Mouse (Mus musculus) liver, embryonic 14.5 days (tissue): ENCODE data around the gene Vmn1r55.

Source experiments
- CTCF ChIP-seq: IDR thresholded peaks from 2 replicates; pipeline ENCODE4 v1.5.1; 2016; ENCODE audit warnings: antibody characterized with exemption, low read depth, control low read depth
- EP300 ChIP-seq: IDR thresholded peaks from 2 replicates; pipeline ENCODE4 v1.6.1; 2016; ENCODE audit warnings: antibody characterized with exemption, low read depth

DNA sequence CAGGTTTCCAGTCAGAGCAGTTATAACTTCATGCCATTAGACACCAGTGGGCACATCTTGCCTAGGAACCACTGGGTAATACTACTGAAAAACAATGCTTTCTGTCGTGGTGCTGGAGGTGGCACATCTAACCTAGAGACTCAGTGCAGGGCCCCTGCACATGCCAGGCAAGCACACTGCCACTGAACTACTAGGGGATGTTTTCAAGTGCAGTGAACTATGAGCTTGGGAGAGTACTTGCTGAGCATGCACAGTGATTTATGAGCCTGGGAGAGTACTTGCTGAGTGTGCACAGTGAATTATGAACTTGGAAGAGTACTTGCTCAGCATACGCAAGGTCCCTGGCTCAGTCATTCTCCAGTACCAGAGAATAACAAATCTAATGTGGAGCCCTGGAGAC lies 46.9 kb downstream of the Vmn1r55 start:
- TF ChIP-seq CTCF (no peak), EP300 (no peak)
